Mouse (Mus musculus) lung, postnatal 4 days (tissue): ENCODE measurements at regions not wholly inside any gene's neighbourhood (a gene's known extent, or its start where the extent isn't known, plus 50 kb on each side); places are given as distances from the start of the nearest gene placed in this dataset.

Source experiments
- DNase-seq, 2 experiments: peaks; one replicate each; pipeline ENCODE4 v3.0.0; 2021

DNA sequence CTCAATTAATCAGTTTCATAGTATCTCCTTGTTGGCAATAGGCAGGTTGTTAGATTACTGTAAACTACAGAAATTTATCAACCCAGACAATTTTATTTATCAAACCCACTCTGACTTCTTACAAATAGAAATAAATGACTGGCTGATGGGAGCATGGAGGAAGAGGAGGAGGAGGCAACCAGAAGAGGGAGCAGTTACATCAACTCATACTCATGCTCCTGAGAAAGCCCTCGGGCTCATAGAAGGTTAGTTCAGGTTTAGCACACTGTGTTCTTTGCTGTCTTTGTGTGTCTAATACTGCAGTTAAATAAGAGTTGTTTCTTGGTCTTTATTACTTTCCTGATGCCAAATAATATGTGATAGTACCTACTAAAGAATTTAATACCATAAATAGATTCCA, 344.6 kb upstream of the 1700056E22Rik start:
- no peak for DNase-seq

DNA sequence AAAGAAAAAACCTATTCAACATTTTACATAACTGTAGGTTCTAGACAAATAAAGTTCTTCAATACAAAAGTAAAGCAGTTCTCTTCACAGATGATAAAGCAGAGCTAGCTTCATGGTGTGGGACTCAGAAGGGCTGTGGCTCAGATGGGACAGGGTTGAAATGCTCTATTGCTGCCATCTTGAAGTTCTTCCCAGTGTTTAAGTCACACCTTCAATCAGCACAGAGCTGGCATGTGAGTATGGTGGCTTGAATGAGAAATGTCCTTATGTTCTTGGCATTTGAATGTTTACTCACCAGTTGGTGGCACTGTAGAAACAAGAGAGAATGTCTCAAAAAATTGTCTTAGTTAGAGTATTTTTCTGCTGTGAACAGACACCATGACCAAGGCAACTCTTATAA, 330.9 kb upstream of the 1700056E22Rik start:
- no peak for DNase-seq

DNA sequence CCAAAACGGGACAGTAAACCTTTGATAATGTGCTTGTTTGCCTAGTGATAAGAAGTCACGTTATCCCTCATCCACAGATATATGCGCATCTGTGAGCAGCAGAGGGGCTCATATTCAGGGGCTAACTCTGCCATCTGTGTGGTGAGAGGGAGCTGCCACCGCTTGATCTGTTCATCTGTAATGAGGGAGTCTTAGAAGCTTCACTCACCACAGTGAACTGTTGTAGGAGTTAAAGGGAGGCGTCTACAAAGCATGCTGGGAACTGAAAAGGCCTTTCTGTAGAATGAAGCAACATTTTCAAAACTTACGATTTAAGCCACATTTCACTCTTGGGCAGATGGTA, 324.1 kb upstream of the 1700056E22Rik start:
- DNase-seq = no peak

DNA sequence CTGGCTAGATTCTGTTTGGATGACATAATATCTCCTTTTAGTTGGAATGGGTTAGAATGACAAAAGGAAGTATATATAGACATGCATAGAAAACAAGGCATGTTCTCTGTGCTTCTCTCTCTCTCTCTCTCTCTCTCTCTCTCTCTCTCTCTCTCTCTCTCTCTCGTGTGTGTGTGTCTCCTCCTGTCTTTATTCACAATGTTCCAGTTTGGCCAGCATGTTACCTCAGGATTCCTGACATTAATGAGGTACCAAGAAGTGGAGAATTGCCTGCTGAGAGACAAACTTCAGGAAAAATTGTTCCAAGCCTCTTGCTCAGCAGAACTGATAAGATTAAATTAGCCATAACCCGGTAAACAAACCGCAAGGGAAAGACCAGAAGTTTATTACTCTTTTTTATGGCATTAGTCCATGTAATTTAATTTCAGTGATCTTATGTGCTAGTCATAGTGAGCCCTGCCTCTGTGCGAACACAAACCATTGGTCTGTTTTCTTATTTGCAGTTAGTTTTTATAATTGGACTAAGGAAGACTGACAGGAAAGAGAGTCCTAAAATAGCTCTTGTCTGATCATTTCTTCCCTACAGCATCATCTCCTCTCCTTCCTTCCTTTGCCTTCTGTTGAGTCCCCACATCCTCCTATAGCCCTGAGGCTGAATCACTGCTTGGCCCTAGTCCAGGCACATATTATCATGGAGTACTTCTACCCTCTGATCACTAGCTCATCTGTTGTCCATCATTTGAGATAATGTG, 323.5 kb upstream of the 1700056E22Rik start:
- DNase-seq = no peak

DNA sequence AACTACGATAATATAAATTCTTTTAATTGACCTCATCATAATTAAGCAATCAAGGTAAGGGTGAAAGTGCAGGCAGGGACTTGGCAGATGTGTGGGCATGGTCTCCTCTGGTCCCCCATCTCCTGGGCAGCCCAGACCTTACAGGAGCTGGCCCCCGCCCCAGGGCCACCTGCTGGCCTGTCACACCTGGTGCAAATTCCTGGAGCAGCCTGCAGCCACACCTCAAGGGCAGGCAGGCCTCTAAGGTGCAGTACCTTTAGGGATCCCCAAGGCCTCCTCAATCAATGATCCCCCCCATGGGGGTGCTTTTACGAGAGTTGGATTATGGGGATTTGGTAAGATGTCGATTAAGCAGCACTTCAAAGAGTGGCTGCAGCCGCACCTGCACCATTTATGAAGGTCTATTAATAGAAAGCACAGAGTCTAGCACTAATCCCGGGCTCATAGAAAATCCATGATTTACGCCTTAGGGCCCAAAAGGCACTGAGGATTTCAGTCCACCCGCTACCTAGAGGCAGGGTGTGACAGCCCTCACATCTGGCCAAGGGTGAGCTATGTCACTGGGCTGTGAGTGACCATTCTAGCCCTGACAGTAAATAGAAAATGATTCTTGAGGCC, 319.8 kb upstream of the 1700056E22Rik start:
- no peak for DNase-seq

DNA sequence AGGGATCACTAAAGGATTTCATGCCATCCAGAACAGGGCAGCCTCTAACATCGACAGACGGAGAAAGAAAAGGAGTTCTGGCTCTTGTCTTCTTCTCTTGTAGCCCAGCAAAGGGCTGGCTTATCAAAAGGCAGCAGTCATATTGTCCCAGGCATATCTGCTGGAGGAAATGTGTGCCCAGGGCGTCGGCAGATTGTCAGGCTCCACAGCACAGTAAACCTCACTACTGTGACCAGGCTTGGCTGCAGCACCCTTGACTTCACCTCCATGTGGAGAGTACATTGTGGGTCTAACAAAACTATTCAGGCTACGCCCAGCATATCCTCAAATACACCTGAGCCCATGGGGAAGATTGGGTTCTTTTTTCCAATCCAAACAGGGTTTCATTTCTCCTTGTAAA, 317.7 kb upstream of the 1700056E22Rik start:
- DNase-seq = no peak

DNA sequence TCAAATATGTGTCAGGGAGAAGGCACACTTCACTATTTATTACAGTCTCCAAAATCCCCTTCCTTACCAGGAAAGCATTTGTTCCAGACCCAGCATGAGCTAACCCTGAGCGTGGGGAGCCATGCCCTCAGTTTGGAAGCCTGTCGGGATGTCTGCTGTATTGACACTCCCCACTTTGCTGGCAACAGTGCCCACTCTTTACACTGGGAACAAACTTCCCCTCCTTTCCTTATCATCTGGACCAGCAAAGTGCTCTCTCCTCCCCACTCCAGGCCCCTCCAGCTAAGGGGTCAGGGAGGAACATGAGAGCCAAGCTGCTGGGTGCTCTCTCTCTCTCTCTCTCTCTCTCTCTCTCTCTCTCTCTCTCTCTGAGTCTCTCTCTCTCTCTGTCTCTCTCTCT, 310.7 kb upstream of the 1700056E22Rik start:
- peak; percentile 10 to 51 for DNase-seq

DNA sequence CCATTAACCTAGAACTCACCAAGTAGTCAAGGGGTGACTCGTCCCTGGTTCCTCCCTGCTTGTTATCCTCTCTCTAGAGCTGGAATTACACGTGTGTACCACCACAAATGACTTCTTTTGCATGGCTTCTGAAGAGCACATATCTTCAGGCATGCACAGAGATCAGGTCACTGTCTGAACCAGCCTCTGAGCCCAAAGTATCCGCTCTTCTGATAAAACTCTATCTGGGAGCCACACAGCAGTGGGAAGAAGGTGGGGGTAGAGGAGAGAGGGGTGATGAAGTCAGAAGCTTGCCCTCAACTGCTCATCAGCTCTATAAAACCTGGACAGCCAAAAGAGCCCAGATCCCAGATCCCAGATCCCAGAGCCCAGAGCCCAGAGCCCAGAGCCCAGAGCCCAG, 301.9 kb upstream of the 1700056E22Rik start:
- DNase-seq = no peak

DNA sequence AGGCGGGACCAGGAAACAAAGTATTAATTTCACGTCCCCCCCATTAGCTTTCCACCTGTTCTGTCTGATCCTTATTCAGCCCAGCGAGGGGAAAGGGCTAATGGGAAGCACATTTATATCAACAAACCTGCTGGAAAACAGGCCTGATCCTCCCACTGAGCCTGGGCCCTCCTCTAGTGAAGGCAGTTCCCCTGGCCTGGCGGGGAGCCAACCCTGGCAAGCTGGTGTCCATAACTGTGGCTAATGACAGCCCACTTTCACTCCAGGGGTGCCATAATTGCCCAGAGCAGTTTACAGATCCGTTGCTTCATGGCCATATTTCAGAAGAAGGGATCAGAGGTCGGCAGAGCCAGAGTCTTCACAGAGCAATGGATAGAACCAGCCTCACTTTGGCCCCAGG, 301.2 kb upstream of the 1700056E22Rik start:
- DNase-seq = peak in 1 of 2 experiments; percentile 32

DNA sequence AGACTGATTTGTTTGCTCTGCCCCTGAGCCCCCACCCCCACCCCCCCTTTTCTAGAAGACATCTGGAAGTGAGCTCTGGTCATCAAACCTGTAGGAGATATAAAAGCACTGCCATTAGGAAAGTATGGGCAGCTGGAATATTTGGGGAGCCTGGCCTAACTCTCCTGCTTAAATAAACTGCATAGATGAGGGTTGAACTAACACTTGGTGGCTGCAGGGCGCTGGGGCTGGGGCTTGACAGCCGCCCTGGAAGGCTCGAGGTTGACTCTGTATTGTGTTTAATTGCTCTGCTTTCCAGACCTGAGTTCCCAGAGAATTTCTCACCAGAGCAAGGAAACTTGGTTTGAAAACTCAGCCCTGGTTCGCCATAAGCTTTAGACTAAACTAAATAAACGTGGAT, 300.7 kb upstream of the 1700056E22Rik start:
- DNase-seq = no peak

DNA sequence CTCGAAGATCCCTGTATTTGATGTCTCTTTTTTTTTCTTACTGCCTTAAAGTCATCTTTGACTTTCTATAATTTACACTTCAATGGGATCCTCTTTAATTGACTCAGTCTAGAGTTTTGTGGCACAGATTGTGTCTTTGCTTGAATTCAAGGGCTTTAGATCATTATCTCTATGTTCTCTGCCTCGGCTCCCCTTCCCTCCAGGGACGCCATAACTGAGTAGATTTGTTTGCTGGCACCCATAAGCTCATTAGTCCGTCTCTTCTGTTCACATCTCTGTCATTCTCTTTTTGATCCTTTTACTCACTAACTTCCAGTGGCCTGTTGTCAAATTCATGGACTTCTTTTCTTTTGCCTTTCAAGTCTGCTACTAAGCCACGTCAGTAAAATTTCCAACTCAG, 299.0 kb upstream of the 1700056E22Rik start:
- no peak for DNase-seq

DNA sequence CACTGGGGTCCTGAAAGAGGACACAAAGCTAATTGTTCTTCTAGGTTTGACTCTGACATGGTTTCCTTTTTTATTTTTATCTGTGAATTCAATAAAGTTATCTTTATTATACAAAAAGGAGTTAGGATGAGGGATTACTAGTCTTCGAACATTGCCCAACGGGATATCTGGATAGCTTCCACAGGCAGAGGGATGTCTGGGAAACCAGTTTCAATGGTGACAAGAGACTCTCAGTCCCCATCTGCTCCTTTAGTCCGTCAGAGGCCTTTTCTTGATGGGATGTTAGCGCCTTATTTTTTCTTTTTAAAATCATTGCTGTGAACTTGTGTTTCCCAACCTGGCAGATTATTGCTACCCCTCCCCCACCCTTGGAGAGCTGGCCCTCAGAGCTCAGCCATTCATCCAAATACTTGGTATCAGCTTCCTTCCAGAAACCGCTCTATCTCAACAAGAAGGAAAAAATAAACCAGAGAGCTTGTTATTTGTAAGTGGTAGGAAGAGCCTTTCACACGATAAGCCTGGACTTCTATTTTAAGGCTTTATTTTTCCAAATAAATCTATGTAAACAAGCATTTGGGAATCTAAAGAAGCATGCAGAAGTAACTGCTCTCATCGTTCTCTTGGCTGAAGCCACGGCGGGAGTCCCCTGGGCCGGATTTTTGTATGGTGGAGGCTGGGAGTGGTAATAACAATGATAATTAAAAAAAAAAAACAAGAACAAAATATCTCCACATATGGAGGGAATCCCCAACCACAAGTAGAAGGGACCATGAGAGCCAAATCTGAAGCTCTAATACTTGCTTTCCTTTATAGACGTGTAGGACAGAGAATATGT, 296.6 kb upstream of the 1700056E22Rik start:
- DNase-seq = peak in 1 of 2 experiments; percentile 28

DNA sequence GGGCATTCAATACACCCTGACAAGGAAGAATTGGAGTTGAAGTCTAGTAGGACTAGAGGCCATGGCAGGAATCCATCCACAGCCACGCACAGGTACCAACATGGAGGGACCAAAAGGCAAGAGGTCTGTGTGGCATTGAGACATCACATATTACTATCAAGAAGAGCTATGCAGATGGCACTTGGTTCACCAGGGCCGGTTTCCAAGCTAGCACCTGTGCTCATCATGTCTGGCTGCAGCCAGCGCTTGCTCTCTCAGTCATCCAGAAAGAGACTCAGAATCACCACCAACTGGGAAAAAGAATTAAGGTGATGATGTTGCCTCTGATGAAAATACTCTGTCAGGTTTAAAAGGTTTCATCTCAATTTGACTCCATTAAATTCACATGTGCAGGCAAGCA, 292.1 kb upstream of the 1700056E22Rik start:
- DNase-seq = no peak

DNA sequence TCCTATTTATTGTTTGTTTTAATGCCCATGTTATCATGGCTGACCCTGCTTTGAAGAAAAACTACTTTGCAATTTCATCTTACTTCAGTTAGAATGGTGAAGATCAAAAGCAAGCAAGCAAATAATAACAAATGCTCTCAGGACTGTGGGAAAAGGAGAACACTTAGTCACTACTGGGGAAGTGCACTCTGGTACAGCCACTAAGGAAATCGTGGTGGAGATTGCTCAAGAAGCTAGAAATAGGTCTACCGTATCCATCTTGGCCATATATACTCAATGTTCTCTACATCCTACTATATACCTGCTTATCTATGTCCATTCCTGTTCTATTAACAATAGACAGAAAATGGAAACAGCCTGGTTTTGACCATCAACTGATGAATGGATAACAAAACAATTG, 290.1 kb upstream of the 1700056E22Rik start:
- no peak for DNase-seq

DNA sequence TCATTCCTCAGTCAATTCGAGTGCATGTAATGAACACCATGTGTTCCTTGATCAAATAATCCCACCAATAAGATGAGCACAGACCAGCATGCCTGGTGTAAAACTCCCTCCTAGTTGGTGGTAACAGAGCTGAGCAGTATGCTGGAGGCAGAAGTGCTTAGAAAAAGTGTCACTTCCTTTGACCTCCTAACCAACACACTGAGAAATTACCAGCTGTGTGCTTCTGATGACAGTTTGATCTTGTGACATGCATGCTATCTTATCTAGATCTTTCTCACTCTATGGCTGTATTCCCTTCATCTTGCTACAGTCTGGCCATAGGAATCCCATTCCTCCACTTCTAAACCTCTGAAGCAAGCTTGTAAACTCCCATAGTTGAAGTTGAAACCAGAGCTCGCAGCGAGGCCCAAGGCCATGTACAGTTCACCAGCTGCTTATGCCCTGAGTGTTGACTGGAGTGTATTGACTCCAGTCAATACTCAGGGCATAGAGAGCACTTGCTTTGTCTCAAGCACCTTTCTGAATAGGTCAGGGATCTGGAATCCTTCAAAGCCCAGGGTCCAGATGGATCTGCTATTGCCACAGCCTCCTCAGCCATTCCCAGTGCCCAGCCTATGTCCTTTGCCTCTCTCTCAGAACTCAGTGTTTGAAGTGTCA, 286.5 kb upstream of the 1700056E22Rik start:
- peak; percentile 15 to 31 for DNase-seq

DNA sequence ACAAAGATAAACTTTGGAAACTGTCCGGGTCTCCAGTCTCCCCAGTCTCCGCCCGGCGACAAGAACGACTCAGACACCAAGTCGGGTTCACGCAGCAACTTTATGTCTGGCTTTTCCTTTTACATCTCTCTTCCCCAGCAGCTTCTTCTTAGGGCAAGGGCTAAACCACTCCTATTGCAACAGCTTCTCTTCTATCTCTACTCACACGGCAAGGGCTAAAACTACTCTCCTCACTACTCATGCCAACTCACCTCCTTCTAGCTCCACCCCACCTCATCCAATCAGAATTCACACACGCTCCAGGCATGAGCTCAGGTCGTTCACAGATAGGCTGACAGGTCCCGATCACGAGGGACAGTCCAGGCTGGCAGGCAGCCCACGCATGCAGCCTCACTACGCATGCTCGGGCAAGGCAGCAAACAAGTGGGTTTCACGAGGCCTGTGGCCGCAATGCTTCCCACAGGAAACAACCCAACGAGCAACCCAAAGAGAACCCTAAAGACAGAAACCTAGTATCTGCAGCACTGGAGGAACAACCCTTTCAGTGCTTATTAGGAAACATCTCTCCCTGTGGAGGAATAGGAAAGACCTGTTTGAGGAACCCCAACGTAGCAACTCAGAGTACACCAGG, 276.2 kb upstream of the 1700056E22Rik start:
- no peak for DNase-seq

DNA sequence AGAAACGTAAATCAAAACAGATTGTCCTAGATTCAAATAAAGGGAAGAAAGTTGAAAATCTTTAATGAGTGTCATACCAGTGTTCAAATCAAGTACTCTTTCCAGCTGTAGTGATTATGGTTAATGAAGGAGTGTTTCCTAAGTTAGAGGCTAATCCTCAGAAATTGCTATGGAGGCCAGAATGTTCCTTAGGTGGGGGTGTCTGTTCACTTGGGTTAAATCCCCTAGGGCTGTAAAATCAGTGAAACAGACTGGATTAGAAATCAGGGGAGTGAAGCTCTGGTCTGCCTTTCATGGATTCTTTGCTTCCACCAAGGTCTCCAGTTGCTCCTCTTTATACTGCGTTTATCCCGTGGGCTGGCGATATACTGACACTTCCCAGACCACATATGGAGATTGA, 270.7 kb upstream of the 1700056E22Rik start:
- DNase-seq = no peak

DNA sequence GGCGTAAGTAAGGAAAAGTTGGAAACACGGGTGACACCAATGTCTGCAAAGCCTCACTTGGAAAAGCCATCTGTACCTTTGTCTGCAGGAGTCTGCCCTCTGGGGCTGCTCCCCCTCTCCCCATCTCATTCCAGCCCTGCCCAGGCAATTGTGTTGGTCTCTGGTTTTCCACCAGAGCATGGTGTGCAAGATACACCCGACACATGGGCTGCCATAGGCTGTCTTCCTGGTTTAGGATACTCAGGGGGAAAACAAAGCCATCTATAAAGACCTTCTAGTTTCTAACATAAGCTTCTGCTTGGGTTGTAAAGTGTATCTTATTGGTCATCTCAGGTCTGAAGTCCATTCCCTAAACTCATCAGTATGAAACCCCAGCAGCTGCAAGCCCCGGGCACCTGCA, 270.1 kb upstream of the 1700056E22Rik start:
- DNase-seq = no peak

DNA sequence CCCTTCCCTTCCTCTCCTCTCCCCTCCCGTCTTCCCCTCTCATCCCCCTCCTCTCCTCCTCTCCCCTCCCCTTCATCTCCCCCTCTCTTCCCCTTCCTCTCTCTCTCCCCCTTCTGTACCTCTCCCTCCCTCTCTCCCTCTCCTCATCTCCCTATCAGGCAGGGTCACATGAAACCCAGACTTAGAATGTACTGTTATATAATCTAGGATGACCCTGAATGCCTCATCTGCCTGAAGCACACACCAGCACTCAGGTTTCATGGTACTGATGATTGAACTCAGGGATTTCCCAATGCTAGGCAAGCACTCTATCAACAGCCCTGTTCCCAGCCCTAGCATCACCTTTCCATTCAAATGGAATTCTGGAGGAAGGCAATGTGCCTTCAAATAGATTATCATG, 264.6 kb upstream of the 1700056E22Rik start:
- no peak for DNase-seq

DNA sequence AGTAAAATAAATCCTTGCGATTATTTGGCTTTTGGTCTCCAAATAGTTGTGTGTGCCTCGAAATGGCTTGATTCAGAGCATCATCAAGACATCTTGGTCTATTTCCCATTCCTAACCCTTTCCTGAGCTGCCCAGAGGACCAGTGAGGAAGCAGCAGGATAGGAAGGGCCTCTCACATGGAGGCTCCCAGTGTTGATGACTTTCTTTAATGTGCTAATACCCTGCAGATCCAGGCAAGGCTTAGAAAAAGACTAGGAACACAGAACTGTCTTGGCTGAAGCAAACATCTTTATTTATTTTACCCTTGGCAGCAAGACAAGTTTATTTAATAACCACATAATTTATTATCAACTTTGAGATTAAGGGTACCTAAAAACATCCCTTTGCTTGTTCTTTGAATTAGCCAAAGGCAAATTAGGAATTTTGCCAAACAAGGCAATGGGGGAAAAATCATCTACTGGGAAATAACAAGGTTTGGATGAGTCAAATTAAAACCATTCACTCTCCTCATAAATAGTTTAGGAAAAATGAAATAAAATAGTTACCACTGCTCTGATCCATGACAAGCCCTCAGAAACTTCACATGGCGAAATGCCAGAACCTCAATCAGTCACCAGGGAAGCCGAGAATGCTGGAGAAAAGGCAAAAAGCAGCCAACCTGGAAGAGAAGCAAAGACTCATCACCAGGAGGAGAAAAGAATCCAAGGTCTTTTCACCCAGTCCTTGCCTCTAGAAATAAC, 263.1 kb upstream of the 1700056E22Rik start:
- DNase-seq = no peak

DNA sequence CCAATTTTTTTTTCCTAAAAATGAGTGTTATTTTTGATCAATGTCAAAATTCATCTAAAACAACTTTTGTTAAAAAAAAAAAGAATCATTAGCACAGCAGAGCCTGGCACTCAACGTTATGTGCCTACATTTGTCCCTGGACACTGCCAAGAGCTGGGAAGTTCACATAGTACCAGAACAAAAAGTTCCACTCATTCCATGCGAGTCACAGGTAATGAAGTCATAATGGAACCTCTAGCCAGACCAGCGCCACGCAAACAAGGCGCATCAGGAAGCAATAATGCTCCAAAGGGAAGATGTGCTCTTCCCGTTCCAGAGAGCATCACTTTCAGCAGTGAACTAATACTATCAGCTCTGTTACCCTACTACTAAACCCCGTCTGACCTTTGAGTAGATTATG, 257.0 kb upstream of the 1700056E22Rik start:
- DNase-seq = no peak

DNA sequence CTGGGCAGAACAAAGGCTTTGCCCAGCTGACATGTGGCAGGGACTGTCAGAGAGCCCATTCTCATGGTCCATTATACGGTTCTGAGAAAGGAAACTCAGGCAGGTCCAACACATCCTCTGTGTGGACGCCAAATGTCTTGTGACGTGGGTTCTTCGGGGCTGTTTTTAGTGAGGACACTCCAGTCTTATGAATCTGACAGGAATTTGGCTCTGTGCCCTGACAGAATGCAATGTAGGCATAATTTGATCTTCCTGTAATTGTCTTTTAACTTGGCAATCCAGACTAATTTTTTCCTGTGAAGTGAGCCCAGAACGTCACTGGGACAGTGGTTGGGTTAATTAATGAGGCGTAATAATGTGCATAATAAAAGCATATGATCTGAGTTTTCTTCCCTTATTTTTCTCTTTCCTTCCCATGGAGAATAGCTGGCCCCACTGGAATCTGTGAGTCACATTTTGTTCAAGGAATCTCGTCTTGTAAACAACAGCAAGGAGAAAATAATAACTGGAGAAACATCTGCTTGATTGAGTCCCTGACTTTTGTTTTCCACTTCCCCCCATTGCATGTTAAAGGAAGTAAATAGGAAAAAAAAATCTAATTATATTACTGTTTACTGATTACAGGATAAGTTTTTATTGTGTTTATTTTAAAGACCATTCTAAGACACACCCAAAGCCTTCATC, 255.8 kb upstream of the 1700056E22Rik start:
- DNase-seq = peak; percentile 84 to 85
